Mouse (Mus musculus): ENCODE data around the gene Fitm2.
"Not testable (repeated sequence)": the region's sequence is repeated elsewhere in the genome, so short reads cannot be mapped to it uniquely, and the experiment has no call there.

Fitm2 gene

GRCm38 (mm10) chr2:163463251-163463769 lies 9.1 kb downstream of the Fitm2 start:
- DNase-seq (ENCODE audit: low read depth, low spot score) = no peak

DNA sequence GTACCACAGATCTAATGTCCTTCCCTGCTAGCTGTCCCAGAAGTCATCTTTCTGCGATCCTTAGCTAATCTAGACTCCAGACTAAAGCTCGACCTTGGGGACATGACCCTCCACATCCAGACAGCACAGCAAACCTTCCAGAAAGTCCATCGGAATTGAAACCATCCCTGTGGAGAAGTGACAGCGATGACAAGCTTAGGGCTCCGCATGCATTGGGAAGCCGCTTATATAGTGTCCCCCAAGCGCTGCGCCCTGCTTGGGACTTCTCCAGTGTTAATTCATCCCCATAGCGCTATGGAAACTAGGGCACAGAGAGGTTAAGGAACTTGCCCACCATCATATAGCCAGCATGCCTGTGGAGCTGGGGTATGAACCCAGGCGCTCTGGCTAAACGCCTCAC lies 9.6 kb downstream of the Fitm2 start:
- DNase-seq (ENCODE audit: low read depth, low spot score) = no peak

GRCm38 (mm10) chr2:163462386-163462785 lies 10.0 kb downstream of the Fitm2 start:
- no peak for DNase-seq (ENCODE audit: low read depth, low spot score)

DNA sequence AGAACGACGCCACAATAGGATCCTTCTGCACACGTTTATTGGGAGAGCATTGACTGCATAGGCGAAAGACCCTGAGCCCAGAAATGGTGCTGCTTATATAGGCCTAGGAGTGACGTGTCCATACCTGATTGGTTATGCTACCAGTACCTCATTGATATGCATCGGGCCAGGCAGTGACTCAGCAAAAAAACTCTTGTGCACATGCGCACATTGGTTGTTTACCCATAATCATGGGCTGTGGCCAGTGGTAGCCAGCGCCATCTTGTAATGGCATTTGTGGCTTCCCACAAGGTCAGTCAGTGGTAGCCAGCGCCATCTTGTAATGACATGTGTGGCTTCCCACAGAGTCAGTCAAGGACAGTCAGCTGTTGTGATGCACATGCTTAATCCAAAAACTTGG lies 11.1 kb downstream of the Fitm2 start:
- not testable (repeated sequence) for DNase-seq (ENCODE audit: low read depth, low spot score)

DNA sequence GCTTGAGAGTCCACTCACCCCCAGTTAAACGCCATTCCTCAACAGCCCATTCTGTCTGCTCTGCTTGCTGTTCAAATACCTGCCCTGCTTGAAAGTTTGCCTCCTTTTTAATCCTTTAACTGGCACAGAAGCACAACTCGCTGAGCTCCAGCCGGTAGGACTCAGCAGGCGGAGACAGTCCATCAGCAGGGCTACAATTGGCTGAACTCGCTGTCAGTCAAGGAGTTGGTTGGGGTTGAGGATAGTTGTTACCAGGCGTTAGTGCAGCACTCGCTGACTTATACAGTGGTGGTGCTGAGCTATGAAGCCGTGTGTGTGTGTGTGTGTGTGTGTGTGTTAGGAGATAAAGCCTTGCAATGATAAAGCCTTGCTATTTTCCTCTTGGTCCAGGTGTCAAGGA lies 11.8 kb downstream of the Fitm2 start:
- no peak for DNase-seq (ENCODE audit: low read depth, low spot score)

DNA sequence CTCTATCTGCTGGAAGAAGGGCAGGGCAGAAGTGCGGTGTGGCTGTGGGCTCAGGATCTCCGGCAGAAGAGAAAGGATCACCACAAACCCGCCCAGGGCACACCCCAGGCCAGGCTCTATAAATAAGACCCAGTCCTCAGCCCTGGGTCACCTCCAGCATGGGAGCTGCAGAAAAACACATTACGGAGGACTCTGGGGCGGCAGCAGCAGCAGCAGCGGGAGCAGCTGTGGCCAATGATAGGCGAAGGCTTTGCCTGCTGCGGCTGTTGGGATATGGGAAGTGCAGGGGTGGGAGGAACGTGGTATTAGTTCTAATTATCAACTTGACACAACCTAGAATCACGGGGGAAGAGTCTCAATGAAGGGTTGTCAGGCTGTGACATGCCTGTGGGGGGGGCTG lies 13.0 kb downstream of the Fitm2 start:
- DNase-seq (ENCODE audit: low read depth, low spot score) = no peak

- DNase-seq (ENCODE audit: low read depth, low spot score) = no peak
Measured at GRCm38 (mm10) chr2:163458539-163459265, 13.7 kb downstream of the Fitm2 start.

- DNase-seq (ENCODE audit: low read depth, low spot score) = no peak
Measured at GRCm38 (mm10) chr2:163453378-163453777, 19.1 kb downstream of the Fitm2 start.

- no peak for DNase-seq (ENCODE audit: low read depth, low spot score)
Measured at GRCm38 (mm10) chr2:163452738-163453137, 19.7 kb downstream of the Fitm2 start.

GRCm38 (mm10) chr2:163450668-163451295 lies 21.6 kb downstream of the Fitm2 start:
- DNase-seq (ENCODE audit: low read depth, low spot score) = no peak

- no peak for DNase-seq (ENCODE audit: low read depth, low spot score)
Measured at GRCm38 (mm10) chr2:163449276-163449675, 23.2 kb downstream of the Fitm2 start.

- DNase-seq (ENCODE audit: low read depth, low spot score) = no peak
Measured at GRCm38 (mm10) chr2:163447375-163447774, 25.1 kb downstream of the Fitm2 start.

GRCm38 (mm10) chr2:163444017-163444416 lies 28.4 kb downstream of the Fitm2 start:
- DNase-seq (ENCODE audit: low read depth, low spot score) = no peak

DNA sequence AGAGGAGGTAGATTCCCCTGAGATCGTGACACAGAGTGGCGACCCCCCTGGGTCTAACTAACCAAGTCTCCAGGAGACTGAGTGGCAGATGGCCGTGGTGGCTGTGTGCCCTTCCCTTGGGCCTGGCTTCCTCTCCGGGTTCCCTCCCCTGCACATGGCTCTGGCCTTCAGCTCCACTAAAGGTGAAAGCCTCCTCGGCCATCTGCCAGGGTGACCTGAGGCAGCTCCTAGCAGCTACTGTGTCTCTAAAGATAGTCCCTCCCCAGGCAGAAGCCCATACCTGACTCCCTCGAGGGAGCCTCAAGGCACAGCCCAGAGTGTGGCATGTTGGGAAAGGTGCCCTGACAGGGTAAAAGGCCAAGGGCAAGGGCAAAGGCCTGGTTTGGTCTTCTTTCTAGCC lies 28.9 kb downstream of the Fitm2 start:
- DNase-seq (ENCODE audit: low read depth, low spot score) = no peak

GRCm38 (mm10) chr2:163439488-163439887 lies 32.9 kb downstream of the Fitm2 start:
- no peak for DNase-seq (ENCODE audit: low read depth, low spot score)

- DNase-seq (ENCODE audit: low read depth, low spot score) = no peak
Measured at GRCm38 (mm10) chr2:163438619-163439451, 33.6 kb downstream of the Fitm2 start.

DNA sequence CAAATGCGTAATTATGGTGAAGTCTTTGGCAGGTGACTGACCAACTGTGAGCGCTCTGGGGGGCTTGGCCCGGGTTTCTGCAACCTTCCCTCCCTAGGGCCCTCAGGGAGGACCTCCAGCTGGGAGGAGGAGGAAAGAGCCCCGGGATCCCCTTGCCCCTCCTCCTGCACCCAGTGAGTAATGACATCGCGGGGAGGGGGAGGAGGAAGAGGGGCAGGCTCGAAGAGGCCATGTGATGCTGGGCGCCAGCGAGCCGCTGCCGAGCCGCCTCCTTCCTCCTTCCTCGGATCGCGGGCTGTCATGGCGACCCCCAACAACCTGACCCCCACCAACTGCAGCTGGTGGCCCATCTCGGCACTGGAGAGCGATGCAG lies 34.2 kb downstream of the Fitm2 start, which contains the start of gene Gdap1l1:
Gene Gdap1l1, plus strand, starts transcription at position 231 of the 373 bp plus-strand sequence.
- DNase-seq (ENCODE audit: low read depth, low spot score) = no peak

GRCm38 (mm10) chr2:163437800-163438199 lies 34.6 kb downstream of the Fitm2 start:
- DNase-seq (ENCODE audit: low read depth, low spot score) = no peak

- DNase-seq (ENCODE audit: low read depth, low spot score) = no peak
Measured at GRCm38 (mm10) chr2:163433971-163434370, 38.5 kb downstream of the Fitm2 start.

GRCm38 (mm10) chr2:163431289-163431688 lies 41.1 kb downstream of the Fitm2 start:
- no peak for DNase-seq (ENCODE audit: low read depth, low spot score)

DNA sequence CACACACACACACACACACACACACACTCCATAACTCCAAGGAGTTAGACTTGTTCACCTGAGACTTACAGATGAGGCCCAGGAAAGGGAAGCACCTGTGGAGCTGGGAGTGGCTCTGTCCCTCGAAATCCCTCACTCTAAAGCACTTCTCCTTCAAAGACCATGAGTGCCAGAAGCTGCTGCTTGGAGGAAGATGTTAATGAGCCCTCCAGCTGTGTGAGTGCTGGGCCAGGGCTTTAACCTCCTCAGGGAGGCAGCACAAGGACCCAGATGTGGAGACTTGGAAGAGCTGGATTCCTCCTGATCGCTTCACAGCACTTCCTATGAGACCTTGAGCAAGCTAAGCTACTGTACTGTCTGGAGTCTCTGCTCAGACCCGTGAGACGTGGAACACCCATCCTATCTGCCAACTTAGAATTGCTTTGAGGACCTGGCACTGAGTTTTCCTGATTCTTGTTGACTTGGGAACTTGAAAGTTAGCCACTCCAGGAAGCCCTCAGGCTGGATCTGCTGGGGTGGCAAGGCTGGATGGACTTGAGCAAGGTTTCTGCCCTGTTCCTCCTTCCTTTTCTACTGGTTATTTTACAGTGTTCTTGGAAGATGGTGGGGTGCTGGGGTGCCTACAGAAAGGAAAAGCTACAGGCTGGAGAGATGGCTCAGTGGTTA lies 44.0 kb downstream of the Fitm2 start:
- DNase-seq (ENCODE audit: low read depth, low spot score) = no peak

GRCm38 (mm10) chr2:163424597-163424996 lies 47.8 kb downstream of the Fitm2 start, which contains the start of gene Oser1:
Gene Oser1 (minus strand): TSS chr2:163424697.
- DNase-seq (ENCODE audit: low read depth, low spot score) = no peak

Data from c-Kit-negative CD71-positive TER-119-positive erythroid progenitor cells, embryonic 14.5 days (primary cell).